Mouse (Mus musculus) C2C12 (cell line): ENCODE measurements around the gene Fnip2.

Experiments used
- CEBPB ChIP-seq: IDR thresholded peaks from one replicate; pipeline ENCODE4 v1.6.1; 2011; ENCODE audit warnings: low read depth, mild to moderate bottlenecking, control low read depth, moderate library complexity
- CTCF ChIP-seq: IDR thresholded peaks from one replicate; pipeline ENCODE4 v1.5.1; 2011; ENCODE audit not compliant: control insufficient read depth, insufficient read depth, insufficient read length
- FOSL1 ChIP-seq: IDR thresholded peaks from one replicate; pipeline ENCODE4 v1.8.0; 2011; ENCODE audit warnings: mild to moderate bottlenecking, low read length; ENCODE audit not compliant: poor library complexity, insufficient read depth, severe bottlenecking
- MAX ChIP-seq: IDR thresholded peaks from one replicate; pipeline ENCODE4 v1.6.1; 2011; ENCODE audit warnings: mild to moderate bottlenecking, control low read depth
- MYOD1 ChIP-seq: IDR thresholded peaks from one replicate; pipeline ENCODE4 v1.6.1; 2011; ENCODE audit warnings: low read depth; ENCODE audit not compliant: control insufficient read depth, insufficient read length
- MYOG ChIP-seq: IDR thresholded peaks from one replicate; pipeline ENCODE4 v1.6.1; 2011; ENCODE audit not compliant: control insufficient read depth, insufficient read length; ENCODE audit errors: extremely low read depth
- USF1 ChIP-seq: IDR thresholded peaks from one replicate; pipeline ENCODE4 v1.6.1; 2011; ENCODE audit warnings: low read depth, mild to moderate bottlenecking, control low read depth, moderate library complexity

DNA sequence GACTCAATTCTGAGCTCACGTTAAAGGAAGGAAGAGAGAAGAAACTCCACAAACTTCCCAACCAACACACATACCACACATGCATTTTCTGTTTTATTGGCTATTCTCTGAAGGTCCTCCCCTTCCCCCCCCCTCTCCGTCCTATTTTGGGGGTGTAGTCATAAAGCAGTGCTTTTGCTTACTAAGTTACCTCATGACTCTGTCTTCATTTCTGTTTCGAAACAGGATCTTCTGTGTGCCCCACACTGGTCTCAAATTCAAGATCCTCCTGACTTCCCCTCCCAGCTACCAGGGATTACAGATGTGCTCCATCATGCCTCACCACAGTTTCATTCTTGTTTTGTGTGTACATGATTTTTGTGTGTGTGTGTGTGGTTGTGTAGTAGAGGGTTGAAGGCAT lies 4.8 kb upstream of the Fnip2 start:
- TF ChIP-seq CTCF (no peak), FOSL1 (no peak), USF1 (no peak), MAX (no peak), CEBPB (no peak), MYOG (no peak), MYOD1 (no peak)
